Mouse (Mus musculus): ENCODE measurements around the gene Nanog.
A peak's percentile ranks its signal among the peaks of the same experiment; 100 is the strongest.
"Not testable (repeated sequence)": the region's sequence is repeated elsewhere in the genome, so short reads cannot be mapped to it uniquely, and the experiment has no call there.

Nanog gene

GRCm38 (mm10) chr6:122707036-122707800, at the start of gene Nanog:
Gene Nanog (plus strand): TSS chr6:122707489.
- DNase-seq = no peak

- no peak for DNase-seq
Measured at GRCm38 (mm10) chr6:122657630-122658029, 49.7 kb upstream of the Nanog start.

- no peak for DNase-seq
Measured at GRCm38 (mm10) chr6:122659567-122659966, 47.7 kb upstream of the Nanog start.

DNA sequence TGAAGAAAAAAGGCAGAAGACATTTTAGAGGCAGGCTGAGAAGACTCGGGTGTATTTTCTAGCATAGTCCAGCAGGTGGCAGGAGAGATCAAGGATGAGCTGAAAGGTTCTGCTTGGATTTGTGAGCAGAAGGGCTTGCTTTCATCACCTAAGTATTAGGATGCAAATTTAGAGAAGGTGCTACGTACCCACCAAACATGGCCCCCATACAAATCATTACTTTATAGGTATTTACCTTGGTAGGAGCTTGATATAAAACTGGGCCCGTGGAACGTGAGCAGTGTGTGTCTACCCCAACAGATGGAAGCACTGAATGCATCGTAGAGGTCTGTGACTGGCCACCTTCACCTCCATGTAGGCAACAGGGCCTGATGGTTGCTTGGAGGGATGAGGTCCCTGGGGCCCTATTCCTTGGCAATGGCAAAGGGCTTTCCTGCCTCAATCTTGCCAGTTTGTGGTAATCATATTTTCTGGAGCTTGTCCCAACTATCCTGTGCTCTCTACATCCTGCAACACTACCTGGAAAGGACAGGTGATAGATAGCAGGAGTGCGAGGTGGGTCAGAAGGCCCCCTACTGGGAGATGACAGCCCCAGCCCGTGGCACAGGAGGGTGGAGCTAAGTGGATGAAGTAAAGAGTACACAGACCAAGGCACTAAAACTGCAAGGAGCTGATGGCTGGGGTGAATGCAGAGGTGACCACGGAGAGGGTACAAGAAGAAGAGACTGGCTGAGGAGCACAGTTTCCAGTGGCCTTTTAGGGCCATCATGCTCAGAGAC, 46.5 kb upstream of the Nanog start:
- peak; percentile 77 to 84 for DNase-seq

GRCm38 (mm10) chr6:122662551-122663264, 44.6 kb upstream of the Nanog start:
- peak; percentile 45 to 54 for DNase-seq

DNA sequence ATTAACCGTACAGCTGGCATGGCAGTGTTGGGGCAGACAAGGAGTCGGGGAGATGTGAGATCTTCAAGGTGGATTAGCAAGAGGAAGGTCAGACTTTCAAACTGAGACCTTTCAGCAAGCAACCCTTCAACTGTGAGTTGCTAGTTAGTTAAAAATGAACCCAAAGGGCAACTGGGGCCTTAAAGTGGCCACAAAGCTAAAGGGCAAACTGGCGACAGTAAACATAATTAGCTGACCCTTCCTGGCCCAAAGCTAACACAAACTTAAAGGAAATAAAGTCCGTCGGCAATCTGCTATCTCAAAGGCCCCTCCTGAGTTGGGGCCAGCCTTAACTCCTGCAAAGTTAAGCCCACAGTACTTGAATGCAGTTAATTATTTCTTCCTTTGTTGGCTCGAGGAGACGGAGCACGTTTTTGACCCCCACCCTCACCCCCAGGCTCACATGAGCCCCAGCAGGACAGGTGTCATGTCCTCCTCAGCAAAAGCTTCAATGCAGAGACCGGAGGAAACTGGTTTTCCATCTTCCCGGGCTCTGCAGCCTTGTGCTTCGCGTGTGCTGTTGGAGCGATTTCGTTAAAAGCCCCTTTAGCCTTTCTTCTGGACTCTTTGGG, 43.6 kb upstream of the Nanog start:
- no peak for DNase-seq

GRCm38 (mm10) chr6:122665866-122666265, 41.4 kb upstream of the Nanog start:
- DNase-seq = peak; percentile 50 to 57

DNA sequence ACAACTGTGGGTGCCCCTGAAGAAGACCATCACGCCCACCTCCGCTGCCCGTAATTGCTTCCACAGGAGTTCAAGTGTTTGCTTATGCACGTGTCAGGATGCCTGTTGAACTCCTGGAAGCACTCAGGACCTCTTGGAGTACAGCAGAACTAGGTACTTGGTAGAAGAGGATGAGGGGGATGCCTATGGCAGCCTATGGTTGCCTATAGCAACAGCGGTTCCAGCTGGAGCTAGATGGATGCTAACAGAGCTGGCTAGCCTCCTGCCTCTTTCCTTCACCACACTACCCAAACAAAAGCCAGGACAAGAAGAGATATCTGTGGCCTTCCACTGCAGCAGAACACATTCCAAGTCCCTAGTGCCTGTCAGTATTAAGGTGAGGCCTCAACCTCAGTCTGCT, 39.6 kb upstream of the Nanog start:
- DNase-seq = no peak

DNA sequence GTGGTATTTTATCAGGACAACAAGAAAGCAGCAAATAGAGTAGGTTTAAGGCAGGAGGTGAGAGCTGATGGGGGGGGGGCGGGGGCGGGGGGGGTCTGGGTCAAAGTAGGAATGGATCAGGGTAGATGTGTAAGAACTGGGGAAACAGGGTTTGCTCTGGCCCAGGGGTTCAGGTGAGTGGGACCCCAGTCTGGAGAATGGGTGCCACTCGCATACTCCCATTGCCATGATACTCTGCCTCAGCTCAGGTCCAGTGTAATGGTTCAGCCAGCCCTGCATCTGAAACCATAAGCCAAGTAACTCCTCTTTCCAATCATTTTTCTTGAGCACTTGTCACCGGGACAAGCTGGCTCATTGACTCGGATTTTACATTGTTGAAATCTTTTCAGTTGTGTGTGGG, 38.5 kb upstream of the Nanog start:
- DNase-seq = no peak

- DNase-seq = peak; percentile 99 to 100
Measured at GRCm38 (mm10) chr6:122669406-122670200, 37.7 kb upstream of the Nanog start.

DNA sequence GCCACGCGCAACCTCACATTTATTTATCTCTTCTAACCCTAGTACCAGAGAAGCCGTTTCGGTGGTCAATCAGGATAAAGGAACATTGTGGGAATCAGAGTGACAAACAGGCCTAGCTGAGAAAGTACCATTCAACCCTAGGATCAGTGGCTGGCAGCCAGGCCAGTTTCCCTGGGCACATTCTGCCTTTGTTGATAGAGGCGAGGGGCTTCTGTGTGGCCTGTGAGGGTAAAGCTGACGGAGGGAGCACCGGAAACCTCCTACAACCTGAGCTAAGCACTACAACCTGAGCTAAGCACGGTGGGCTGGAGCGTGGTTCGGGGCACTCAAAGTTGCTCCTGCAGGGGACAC, 37.1 kb upstream of the Nanog start:
- DNase-seq = peak; percentile 38 to 59

DNA sequence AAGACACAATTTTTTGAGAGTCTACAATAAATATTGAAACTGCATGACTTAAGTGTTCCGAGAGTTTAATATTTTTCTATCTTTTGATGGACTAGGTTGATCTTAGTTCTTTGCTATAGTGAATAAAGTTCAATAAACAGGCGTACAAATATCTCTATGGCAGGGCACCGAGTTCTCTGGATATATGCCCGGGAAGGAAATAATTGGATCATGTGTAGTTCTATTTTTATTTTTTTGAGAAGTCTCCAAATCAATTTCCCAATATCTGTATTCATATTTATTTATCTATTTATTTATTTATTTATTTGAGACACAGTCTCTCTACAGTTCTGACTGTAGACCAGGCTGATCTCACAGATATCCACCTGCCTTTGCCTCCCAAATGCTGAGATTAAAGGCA, 36.4 kb upstream of the Nanog start:
- DNase-seq = no peak

DNA sequence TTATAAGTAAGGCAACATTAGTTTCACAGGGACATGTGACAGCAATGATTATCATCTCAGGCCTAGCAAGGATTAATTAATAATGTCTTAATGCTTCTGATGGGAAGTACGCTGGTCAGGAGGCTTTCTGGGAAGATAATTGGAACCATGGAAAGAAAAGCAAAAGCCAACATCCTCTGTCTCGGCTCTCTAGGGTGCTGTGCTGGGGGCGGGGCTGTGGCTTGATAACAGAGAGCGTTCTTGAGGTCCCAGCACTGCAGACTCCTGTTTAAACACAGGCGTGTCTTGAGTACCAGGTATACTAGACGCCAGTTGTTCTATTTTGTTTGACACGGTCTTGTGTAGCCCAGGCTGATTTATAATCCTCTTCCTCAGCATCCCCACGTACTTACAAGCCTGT, 34.5 kb upstream of the Nanog start:
- no peak for DNase-seq

DNA sequence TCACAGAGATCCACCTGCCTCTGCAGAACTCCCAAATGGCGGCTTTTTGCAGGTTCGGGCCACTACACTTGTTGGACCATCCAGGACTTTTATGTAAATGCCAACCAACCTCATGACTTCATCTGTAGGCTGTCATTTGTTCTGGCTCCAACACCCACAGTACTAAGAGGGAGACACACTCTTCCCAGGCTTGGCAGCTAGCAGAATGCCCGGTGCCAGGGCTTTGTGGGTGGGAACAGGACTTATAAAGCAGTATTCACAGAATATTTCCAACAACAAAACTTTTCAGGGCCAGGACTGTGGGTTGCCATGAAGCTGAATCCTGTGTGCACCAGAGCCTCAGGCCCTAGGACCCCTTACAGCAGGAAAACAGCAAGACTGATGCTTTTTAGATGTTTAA, 24.6 kb upstream of the Nanog start:
- DNase-seq = peak in 1 of 2 experiments; percentile 28

DNA sequence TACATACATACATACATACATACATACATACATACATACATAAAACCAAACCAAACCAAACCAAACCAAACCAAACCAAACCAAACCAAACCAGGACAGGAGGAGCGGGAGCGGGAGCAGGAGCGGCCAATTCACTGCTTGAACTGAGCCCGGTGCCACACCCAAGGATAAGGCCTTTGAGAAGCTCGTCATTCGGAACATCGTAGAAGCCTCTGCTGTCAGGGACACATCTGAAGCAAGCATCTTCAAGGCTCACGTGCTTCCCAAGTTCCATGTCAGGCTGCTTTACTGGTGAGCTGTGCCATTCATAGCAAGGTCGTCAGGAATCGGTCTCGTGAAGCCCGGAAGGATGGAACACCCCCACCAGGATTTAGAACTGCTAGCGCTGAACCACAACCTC, 20.6 kb upstream of the Nanog start:
- DNase-seq = no peak

- no peak for DNase-seq
Measured at GRCm38 (mm10) chr6:122689411-122690055, 17.8 kb upstream of the Nanog start.

- DNase-seq = no peak
Measured at GRCm38 (mm10) chr6:122690082-122690481, 17.2 kb upstream of the Nanog start.

- no peak for DNase-seq
Measured at GRCm38 (mm10) chr6:122695398-122695797, 11.9 kb upstream of the Nanog start.

DNA sequence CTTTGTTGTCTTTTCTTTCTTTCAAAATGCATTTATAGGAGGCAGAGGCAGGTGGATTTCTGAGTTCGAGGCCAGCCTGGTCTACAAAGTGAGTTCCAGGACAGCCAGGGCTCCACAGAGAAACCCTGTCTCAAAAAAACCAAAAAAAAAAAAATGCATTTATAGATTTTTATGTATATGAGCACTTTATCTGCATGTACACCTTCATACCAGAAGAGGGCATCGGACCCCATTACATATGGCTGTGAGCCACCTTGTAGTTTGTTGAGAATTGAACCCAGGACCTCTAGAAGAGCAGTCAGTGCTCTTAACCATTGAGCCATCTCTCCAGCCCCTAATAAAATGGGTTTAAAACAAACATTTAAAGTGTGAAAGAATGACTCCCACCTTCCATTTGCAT, 7.7 kb upstream of the Nanog start:
- not testable (repeated sequence) for DNase-seq

- no peak for DNase-seq
Measured at GRCm38 (mm10) chr6:122701816-122702215, 5.5 kb upstream of the Nanog start.

DNA sequence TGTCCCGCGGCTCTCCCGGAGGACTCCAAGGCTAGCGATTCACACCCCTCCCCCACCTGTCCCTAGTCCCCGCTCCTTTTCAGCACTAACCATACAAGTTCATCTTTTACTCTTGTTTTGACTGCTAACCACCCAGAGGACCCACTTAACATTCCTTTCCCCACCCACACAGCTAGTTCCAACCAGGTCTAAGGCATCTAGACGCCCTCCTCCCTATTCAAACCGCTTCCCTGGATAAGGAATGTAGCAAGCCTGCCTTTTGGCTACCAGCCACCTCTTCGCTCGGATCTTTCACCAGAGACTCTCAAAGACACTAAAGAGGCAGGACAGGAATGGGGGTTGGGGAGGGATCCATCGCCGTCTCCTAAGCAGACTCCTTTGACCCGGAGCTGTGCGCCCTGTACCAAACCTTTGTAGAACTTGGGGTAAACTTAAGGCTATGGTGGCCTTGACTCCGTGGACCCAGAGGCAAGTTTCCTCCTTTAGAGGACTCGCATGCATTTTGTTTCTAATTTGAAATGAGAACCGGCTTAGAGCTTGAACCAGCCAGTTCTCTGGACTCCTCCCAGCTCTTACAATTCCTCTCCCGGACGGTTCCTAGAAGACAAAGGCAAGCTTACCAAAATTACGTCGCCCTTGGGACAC, 4.7 kb upstream of the Nanog start:
- DNase-seq = peak; percentile 65 to 69
